Mouse (Mus musculus) liver, embryonic 14.5 days (tissue): ENCODE data around the gene Gm21987. TPM values are rescaled to one million over a fixed set of nuclear protein-coding genes. Genes with fewer than 3 reads are reported as not detected.

Experiments
- ATAC-seq: fragments of 200-750 bp; cut with Nextera tagmentation; 2 replicates; pipeline ENCODE4 v1.8.0; 2017; ENCODE audit warnings: moderate number of reproducible peaks, mild to moderate bottlenecking, moderate library complexity; ENCODE audit not compliant: insufficient read depth
- DNase-seq, 3 experiments: peaks; one replicate each; pipeline ENCODE4 v3.0.0-alpha.2; 2012 to 2013; ENCODE audit warnings: low read depth in 3 of 3, low spot score in 3 of 3
- H3K27ac ChIP-seq: fragments of 300-500 bp; sonication (generic); 2 replicates; pipeline ENCODE4 v1.5.1; 2014; ENCODE audit warnings: moderate library complexity, mild to moderate bottlenecking, control low read depth, inconsistent platforms
- H3K27me3 ChIP-seq: fragments of 300-500 bp; sonication (generic); 2 replicates; pipeline ENCODE4 v1.6.1; 2014; ENCODE audit warnings: mild to moderate bottlenecking, low read length, moderate library complexity; ENCODE audit not compliant: control insufficient read depth, insufficient read depth
- H3K36me3 ChIP-seq: fragments of 300-500 bp; sonication (generic); replicated peaks from 2 replicates; pipeline ENCODE4 v1.6.1; 2014; ENCODE audit warnings: low read depth; ENCODE audit not compliant: control insufficient read depth, insufficient read depth
- H3K4me1 ChIP-seq, 2 experiments: fragments of 200-500 bp in 1 of 2; fragments of 300-500 bp in 1 of 2; sonication (generic) in 1 of 2; replicated peaks; 2 replicates each; pipeline ENCODE4 v1.6.1; 2012 to 2014; ENCODE audit warnings: antibody characterized with exemption in 1 of 2, inconsistent platforms in 1 of 2, low read length in 1 of 2; ENCODE audit not compliant: control insufficient read depth in 2 of 2, insufficient read depth in 2 of 2
- H3K4me2 ChIP-seq: fragments of 300-500 bp; sonication (generic); 2 replicates; pipeline ENCODE4 v1.6.1; 2014; ENCODE audit warnings: low read depth, mild to moderate bottlenecking, control low read depth, moderate library complexity
- H3K4me3 ChIP-seq, 2 experiments: fragments of 200-500 bp in 1 of 2; fragments of 300-500 bp in 1 of 2; sonication (generic) in 1 of 2; 2 replicates each; pipeline ENCODE4 v1.5.1; 2012 to 2014; ENCODE audit warnings: low read depth in 2 of 2, low read length in 2 of 2, mild to moderate bottlenecking in 2 of 2, control low read depth in 1 of 2, inconsistent platforms in 1 of 2, moderate library complexity in 1 of 2; ENCODE audit not compliant: insufficient read depth in 1 of 2
- H3K9ac ChIP-seq: fragments of 300-500 bp; sonication (generic); replicated peaks from 2 replicates; pipeline ENCODE4 v1.6.1; 2014; ENCODE audit warnings: mild to moderate bottlenecking, control low read depth, moderate library complexity
- H3K9me3 ChIP-seq: fragments of 300-500 bp; sonication (generic); 2 replicates; pipeline ENCODE4 v1.6.1; 2016; ENCODE audit warnings: low read length, mixed read lengths; ENCODE audit not compliant: control insufficient read depth
- CTCF ChIP-seq: IDR thresholded peaks from 2 replicates; pipeline ENCODE4 v1.5.1; 2016; ENCODE audit warnings: antibody characterized with exemption, low read depth, control low read depth
- EP300 ChIP-seq: IDR thresholded peaks from 2 replicates; pipeline ENCODE4 v1.6.1; 2016; ENCODE audit warnings: antibody characterized with exemption, low read depth
- WGBS: fragments of 180-500 bp; shearing (Covaris S2); extraction: QIAGEN DNeasy Blood & Tissue Kit; methylation state at CpG from one replicate; pipeline ENCODE4 v1.1.7; 2014; ENCODE audit not compliant: insufficient replicate concordance; 5-methylcytosine and 5-hydroxymethylcytosine counted together
- polyA plus RNA-seq, 2 experiments: library from polyadenylated mRNA; depleted of rRNA in 1 of 2; stranded (reverse) in 1 of 2; unstranded in 1 of 2; fragments of >200 nt; fragmentation: Nextera tagmentation in 1 of 2; extraction: Ambion mirVana in 1 of 2; gene quantifications; 2 replicates each; pipeline versions ENCODE4 v1.2.1 to v1.2.3; 2012 to 2014

Gm21987 gene
- polyA plus RNA-seq, 2 experiments = not detected

GRCm38 (mm10) chr16:38400311-38400960 lies 53.6 kb downstream of the Gm21987 start:
- H3K27me3 ChIP-seq = no peaks in the 10 kb centered on the region
- DNase-seq (no peak), ATAC-seq (no peak)
- H3K4me2 ChIP-seq = peak overlapping the region; percentile 48
- H3K36me3 ChIP-seq = no peaks in the 10 kb centered on the region
- H3K4me1 ChIP-seq = peaks cover 0 to 26% of the 10 kb centered on the region in 2 experiments; a peak in 2 of 4 replicates
- H3K4me3 ChIP-seq = no peak overlapping the region
- WGBS = 74% methylated on average over 9 of the region's 9 CpGs
- H3K9me3 ChIP-seq = no peaks in the 10 kb centered on the region
- TF ChIP-seq EP300 = no peak
- TF ChIP-seq CTCF = no peak
- no peak overlapping the region for H3K27ac ChIP-seq
- no peak overlapping the region for H3K9ac ChIP-seq

- H3K27me3 ChIP-seq = no peaks in the 10 kb centered on the region
- no peak overlapping the region for H3K9ac ChIP-seq
- DNase-seq (no peak), ATAC-seq (no peak)
- no peaks in the 10 kb centered on the region for H3K36me3 ChIP-seq
- no peak overlapping the region for H3K27ac ChIP-seq
- TF ChIP-seq EP300 (no peak), CTCF (no peak)
- 76% methylated on average over 6 of the region's 6 CpGs for WGBS
- no peak overlapping the region for H3K4me3 ChIP-seq
- H3K4me1 ChIP-seq = peaks cover 0 to 24% of the 10 kb centered on the region in 2 experiments; a peak in 2 of 4 replicates
- H3K4me2 ChIP-seq = no peak overlapping the region
- no peaks in the 10 kb centered on the region for H3K9me3 ChIP-seq
These were observed 54.6 kb downstream of the Gm21987 start for GRCm38 (mm10) chr16:38401468-38401867.

GRCm38 (mm10) chr16:38403639-38404038 lies 56.8 kb downstream of the Gm21987 start:
- no peak overlapping the region for H3K4me3 ChIP-seq
- 27% methylated on average over 7 of the region's 7 CpGs for WGBS
- ATAC-seq (no peak), DNase-seq (no peak)
- no peaks in the 10 kb centered on the region for H3K9me3 ChIP-seq
- no peak overlapping the region for H3K27ac ChIP-seq
- no peaks in the 10 kb centered on the region for H3K36me3 ChIP-seq
- H3K4me1 ChIP-seq = peaks cover 0 to 31% of the 10 kb centered on the region in 2 experiments; a peak in 2 of 4 replicates
- H3K9ac ChIP-seq = no peak overlapping the region
- H3K4me2 ChIP-seq = no peak overlapping the region
- TF ChIP-seq CTCF (no peak), EP300 (no peak)
- H3K27me3 ChIP-seq = no peaks in the 10 kb centered on the region

GRCm38 (mm10) chr16:38406293-38406692 lies 59.5 kb downstream of the Gm21987 start:
- TF ChIP-seq EP300 (no peak), CTCF (no peak)
- DNase-seq (no peak), ATAC-seq (no peak)
- Histone ChIP-seq H3K4me3 (no peak overlapping the region), H3K27me3 (no peaks in the 10 kb centered on the region), H3K9me3 (no peaks in the 10 kb centered on the region), H3K27ac (no peak overlapping the region), H3K4me2 (no peak overlapping the region), H3K36me3 (no peaks in the 10 kb centered on the region), H3K9ac (no peak overlapping the region), H3K4me1 (peaks cover 0 to 20% of the 10 kb centered on the region in 2 experiments; a peak in 2 of 4 replicates)
- WGBS = 63% methylated on average over 5 of the region's 5 CpGs

GRCm38 (mm10) chr16:38406708-38407107 lies 59.9 kb downstream of the Gm21987 start:
- Histone ChIP-seq H3K9ac (no peak overlapping the region), H3K27me3 (no peaks in the 10 kb centered on the region), H3K9me3 (no peaks in the 10 kb centered on the region), H3K4me3 (no peak overlapping the region), H3K27ac (no peak overlapping the region), H3K4me2 (no peak overlapping the region), H3K4me1 (peaks cover 0 to 20% of the 10 kb centered on the region in 2 experiments; a peak in 2 of 4 replicates), H3K36me3 (no peaks in the 10 kb centered on the region)
- TF ChIP-seq EP300 = no peak
- no peak for TF ChIP-seq CTCF
- DNase-seq (no peak), ATAC-seq (peak; percentile 39; the same call in 1 of the 2 replicates)
- WGBS = 69% methylated on average over 6 of the region's 6 CpGs
